Mouse (Mus musculus): ENCODE measurements around the gene Shroom3. TPM values are rescaled to one million over a fixed set of nuclear protein-coding genes. Genes with fewer than 3 reads are reported as not detected.

The Shroom3 gene
- polyA plus RNA-seq, 1 experiment from 2014 or later, result 11.3 TPM

GRCm38 (mm10) chr5:92980862-92981261 is 297.6 kb downstream of the Shroom3 start:
- no peak overlapping the region for H3K4me3 ChIP-seq
- H3K4me2 ChIP-seq, result no peak overlapping the region
- no peaks in the 10 kb centered on the region for H3K4me1 ChIP-seq (replicated peaks)
- H3K36me3 ChIP-seq, result no peaks in the 10 kb centered on the region
- ATAC-seq (replicated peaks; ENCODE audit: insufficient number of reproducible peaks, insufficient read depth, low FRiP score, low read depth), result no peak
- H3K9me3 ChIP-seq (replicated peaks), result no peaks in the 10 kb centered on the region
- no peaks in the 10 kb centered on the region for H3K27me3 ChIP-seq
- no peak overlapping the region for H3K9ac ChIP-seq
- no peak overlapping the region for H3K27ac ChIP-seq
- WGBS, result 56% methylated on average over 2 of the region's 2 CpGs

- Histone ChIP-seq H3K4me2 (no peak overlapping the region), H3K9ac (no peak overlapping the region), H3K36me3 (no peaks in the 10 kb centered on the region), H3K4me3 (no peak overlapping the region), H3K9me3 (replicated peaks) (no peaks in the 10 kb centered on the region), H3K4me1 (replicated peaks) (peaks cover 5% of the 10 kb centered on the region), H3K27ac (no peak overlapping the region), H3K27me3 (no peaks in the 10 kb centered on the region)
- ATAC-seq (replicated peaks; ENCODE audit: insufficient number of reproducible peaks, insufficient read depth, low FRiP score, low read depth), result no peak
These were observed 299.4 kb downstream of the Shroom3 start for GRCm38 (mm10) chr5:92982673-92983072.

GRCm38 (mm10) chr5:92983942-92984341 is 300.7 kb downstream of the Shroom3 start:
- Histone ChIP-seq H3K27ac (no peak overlapping the region), H3K9ac (no peak overlapping the region), H3K4me1 (replicated peaks) (peaks cover 10% of the 10 kb centered on the region), H3K4me2 (no peak overlapping the region), H3K4me3 (no peak overlapping the region), H3K36me3 (no peaks in the 10 kb centered on the region), H3K9me3 (replicated peaks) (no peaks in the 10 kb centered on the region), H3K27me3 (no peaks in the 10 kb centered on the region)
- no peak for ATAC-seq (replicated peaks; ENCODE audit: insufficient number of reproducible peaks, insufficient read depth, low FRiP score, low read depth)
- WGBS, result 35% methylated on average over 2 of the region's 2 CpGs

- no peaks in the 10 kb centered on the region for H3K27me3 ChIP-seq
- no peak for ATAC-seq (replicated peaks; ENCODE audit: insufficient number of reproducible peaks, insufficient read depth, low FRiP score, low read depth)
- 19% methylated on average over 1 of the region's 1 CpGs for WGBS
- no peak overlapping the region for H3K4me3 ChIP-seq
- no peaks in the 10 kb centered on the region for H3K36me3 ChIP-seq
- H3K9ac ChIP-seq, result no peak overlapping the region
- peaks cover 13% of the 10 kb centered on the region for H3K4me1 ChIP-seq (replicated peaks)
- no peak overlapping the region for H3K27ac ChIP-seq
- H3K9me3 ChIP-seq (replicated peaks), result no peaks in the 10 kb centered on the region
- H3K4me2 ChIP-seq, result no peak overlapping the region
These were observed 301.5 kb downstream of the Shroom3 start for GRCm38 (mm10) chr5:92984692-92985091.

GRCm38 (mm10) chr5:92985391-92985790 is 302.2 kb downstream of the Shroom3 start:
- no peak overlapping the region for H3K4me3 ChIP-seq
- 85% methylated on average over 2 of the region's 2 CpGs for WGBS

GRCm38 (mm10) chr5:92986651-92987610 is 303.7 kb downstream of the Shroom3 start:
- Histone ChIP-seq H3K9ac (no peak overlapping the region), H3K4me1 (replicated peaks) (peaks cover 15% of the 10 kb centered on the region), H3K36me3 (no peaks in the 10 kb centered on the region), H3K4me3 (no peak overlapping the region), H3K9me3 (replicated peaks) (no peaks in the 10 kb centered on the region), H3K4me2 (no peak overlapping the region), H3K27ac (no peak overlapping the region), H3K27me3 (no peaks in the 10 kb centered on the region)
- WGBS, result 79% methylated on average over 22 of the region's 22 CpGs
- no peak for ATAC-seq (replicated peaks; ENCODE audit: insufficient number of reproducible peaks, insufficient read depth, low FRiP score, low read depth)

More at GRCm38 (mm10) chr5:92985391-92985790, 302.2 kb downstream of the Shroom3 start:
- H3K9me3 ChIP-seq (replicated peaks), result no peaks in the 10 kb centered on the region
- peaks cover 13% of the 10 kb centered on the region for H3K4me1 ChIP-seq (replicated peaks)
- no peaks in the 10 kb centered on the region for H3K27me3 ChIP-seq
- H3K4me2 ChIP-seq, result no peak overlapping the region
- H3K27ac ChIP-seq, result no peak overlapping the region
- H3K36me3 ChIP-seq, result no peaks in the 10 kb centered on the region
- H3K9ac ChIP-seq, result no peak overlapping the region
- ATAC-seq (replicated peaks; ENCODE audit: insufficient number of reproducible peaks, insufficient read depth, low FRiP score, low read depth), result no peak

- Histone ChIP-seq H3K27me3 (no peaks in the 10 kb centered on the region), H3K4me1 (replicated peaks) (peaks cover 16% of the 10 kb centered on the region), H3K27ac (no peak overlapping the region), H3K4me2 (no peak overlapping the region), H3K4me3 (no peak overlapping the region), H3K36me3 (no peaks in the 10 kb centered on the region), H3K9me3 (replicated peaks) (no peaks in the 10 kb centered on the region), H3K9ac (no peak overlapping the region)
- 57% methylated on average over 16 of the region's 16 CpGs for WGBS
- no peak for ATAC-seq (replicated peaks; ENCODE audit: insufficient number of reproducible peaks, insufficient read depth, low FRiP score, low read depth)
These were observed 304.9 kb downstream of the Shroom3 start for GRCm38 (mm10) chr5:92987891-92988768.

GRCm38 (mm10) chr5:92988769-92989356 is 305.6 kb downstream of the Shroom3 start:
- Histone ChIP-seq H3K4me2 (no peak overlapping the region), H3K27ac (no peak overlapping the region), H3K36me3 (no peaks in the 10 kb centered on the region), H3K9me3 (replicated peaks) (no peaks in the 10 kb centered on the region), H3K4me1 (replicated peaks) (peaks cover 16% of the 10 kb centered on the region), H3K4me3 (no peak overlapping the region), H3K27me3 (no peaks in the 10 kb centered on the region), H3K9ac (no peak overlapping the region)
- ATAC-seq (replicated peaks; ENCODE audit: insufficient number of reproducible peaks, insufficient read depth, low FRiP score, low read depth), result no peak
- WGBS, result 51% methylated on average over 15 of the region's 15 CpGs

GRCm38 (mm10) chr5:92992106-92992505 is 308.9 kb downstream of the Shroom3 start:
- H3K4me1 ChIP-seq (replicated peaks), result peaks cover 21% of the 10 kb centered on the region
- 45% methylated on average over 3 of the region's 3 CpGs for WGBS
- ATAC-seq (replicated peaks; ENCODE audit: insufficient number of reproducible peaks, insufficient read depth, low FRiP score, low read depth), result no peak

GRCm38 (mm10) chr5:92994309-92994708 is 311.1 kb downstream of the Shroom3 start:
- Histone ChIP-seq H3K36me3 (no peaks in the 10 kb centered on the region), H3K4me3 (no peak overlapping the region), H3K27ac (no peak overlapping the region), H3K4me1 (replicated peaks) (peaks cover 29% of the 10 kb centered on the region), H3K9me3 (replicated peaks) (no peaks in the 10 kb centered on the region), H3K4me2 (no peak overlapping the region), H3K27me3 (no peaks in the 10 kb centered on the region), H3K9ac (no peak overlapping the region)
- 75% methylated on average over 6 of the region's 6 CpGs for WGBS
- no peak for ATAC-seq (replicated peaks; ENCODE audit: insufficient number of reproducible peaks, insufficient read depth, low FRiP score, low read depth)

More at GRCm38 (mm10) chr5:92992106-92992505, 308.9 kb downstream of the Shroom3 start:
- Histone ChIP-seq H3K27ac (no peak overlapping the region), H3K36me3 (no peaks in the 10 kb centered on the region), H3K9me3 (replicated peaks) (no peaks in the 10 kb centered on the region), H3K27me3 (no peaks in the 10 kb centered on the region), H3K4me2 (no peak overlapping the region), H3K4me3 (no peak overlapping the region), H3K9ac (no peak overlapping the region)

- H3K9ac ChIP-seq, result no peak overlapping the region
- no peak for ATAC-seq (replicated peaks; ENCODE audit: insufficient number of reproducible peaks, insufficient read depth, low FRiP score, low read depth)
- H3K9me3 ChIP-seq (replicated peaks), result no peaks in the 10 kb centered on the region
- H3K27ac ChIP-seq, result no peak overlapping the region
- H3K4me1 ChIP-seq (replicated peaks), result peaks cover 30% of the 10 kb centered on the region
- no peak overlapping the region for H3K4me3 ChIP-seq
- H3K4me2 ChIP-seq, result no peak overlapping the region
- WGBS, result 70% methylated on average over 2 of the region's 2 CpGs
- no peaks in the 10 kb centered on the region for H3K27me3 ChIP-seq
- no peaks in the 10 kb centered on the region for H3K36me3 ChIP-seq
These were observed 311.6 kb downstream of the Shroom3 start for GRCm38 (mm10) chr5:92994861-92995260.
